In the genomic region with DNA sequence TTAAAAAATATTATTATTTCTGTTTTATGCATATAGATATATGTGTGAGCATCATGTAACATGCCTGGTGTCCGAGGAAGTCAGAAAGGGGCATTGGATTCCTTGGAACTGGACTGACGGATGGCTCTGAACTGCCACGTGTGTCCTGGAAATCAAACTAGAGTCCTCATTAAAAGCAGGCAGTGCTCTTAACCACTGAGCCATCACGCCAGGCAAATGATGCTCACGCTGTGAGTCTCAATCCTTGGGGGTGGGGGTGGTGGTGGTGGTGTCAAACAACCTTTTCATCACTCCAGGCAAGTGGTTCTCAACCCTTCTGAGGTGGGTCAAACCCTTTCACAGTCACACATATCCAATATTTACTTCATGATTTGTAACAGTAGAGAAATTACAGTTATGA, we compare ENCODE assay signal across 12 mouse cellular contexts.
"Had no signal": no experiment of that assay in that cellular context is flagged by ENCODE, and none has a peak within 500 bp of the region (broad histone marks: within the 10 kb centered on the region; RNA-seq: fewer than 3 reads in every experiment).

No protein-coding gene starts in this region.

- H3K36me3 ChIP-seq: liver, embryonic 13.5 days; liver, embryonic 15.5 days; lung, embryonic 15.5 days; midbrain, embryonic 13.5 days; midbrain, embryonic 15.5 days; neural tube, embryonic 12.5 days had no signal

- DNase-seq: liver, embryonic 13.5 days; liver, postnatal 0 days; lung, adult 2 months; lung, postnatal 4 days; right cerebral cortex, postnatal 14 days; thymus, postnatal 4 days had no signal

- ATAC-seq: liver, postnatal 0 days; lung, postnatal 0 days; midbrain, embryonic 13.5 days; midbrain, embryonic 15.5 days had no signal

- H3K27me3 ChIP-seq: liver, embryonic 13.5 days; liver, embryonic 15.5 days; lung, embryonic 15.5 days; midbrain, embryonic 13.5 days; midbrain, embryonic 15.5 days; neural tube, embryonic 12.5 days had no signal

- H3K4me3 ChIP-seq: liver, embryonic 13.5 days; liver, embryonic 15.5 days; lung, embryonic 15.5 days; midbrain, embryonic 13.5 days; midbrain, embryonic 15.5 days; neural tube, embryonic 12.5 days had no signal

- H3K4me1 ChIP-seq: liver, embryonic 13.5 days; liver, embryonic 15.5 days; lung, embryonic 15.5 days; midbrain, embryonic 13.5 days; midbrain, embryonic 15.5 days; neural tube, embryonic 12.5 days had no signal

- H3K27ac ChIP-seq: liver, embryonic 13.5 days; liver, embryonic 15.5 days; lung, embryonic 15.5 days; midbrain, embryonic 13.5 days; midbrain, embryonic 15.5 days; neural tube, embryonic 12.5 days had no signal
